Mouse (Mus musculus): ENCODE measurements around the gene C1qc. TPM values are rescaled to one million over a fixed set of nuclear protein-coding genes. Genes with fewer than 3 reads are reported as not detected.

Gene C1qc
- polyA plus RNA-seq, 1 experiment from 2014 or later = 21.0 TPM

DNA sequence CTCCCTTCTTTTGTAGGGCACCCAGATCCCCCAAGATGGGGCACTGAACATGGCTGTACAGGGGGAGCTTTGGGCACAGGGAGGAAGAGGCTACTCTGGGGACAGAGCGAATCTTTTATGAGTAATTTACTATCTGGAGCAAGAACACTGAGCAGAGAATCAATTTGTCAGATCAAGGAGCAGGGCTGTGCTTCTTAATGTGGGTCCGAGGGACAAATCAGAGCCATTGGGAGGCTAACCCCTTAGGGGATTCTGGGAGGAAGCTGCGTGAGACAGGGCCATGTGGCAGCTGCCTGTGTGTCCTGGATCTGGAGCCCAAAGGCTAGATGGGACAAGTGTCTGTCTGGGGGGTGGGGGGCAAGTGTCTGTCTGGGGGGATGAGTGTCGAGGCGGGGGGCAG is 27.3 kb downstream of the C1qc start:
- Histone ChIP-seq H3K36me3 (ENCODE audit: control insufficient read depth, insufficient read depth) (no peaks in the 10 kb centered on the region), H3K27me3 (ENCODE audit: control insufficient read depth, insufficient read depth, low read length) (peaks cover 40% of the 10 kb centered on the region), H3K9ac (ENCODE audit: low read length) (no peak overlapping the region), H3K27ac (ENCODE audit: low read length) (no peak overlapping the region), H3K4me3 (ENCODE audit: low read length) (no peak overlapping the region), H3K9me3 (replicated peaks; ENCODE audit: control insufficient read depth, low read length) (no peaks in the 10 kb centered on the region), H3K4me1 (ENCODE audit: control insufficient read depth, insufficient read depth, low read length) (no peaks in the 10 kb centered on the region), H3K4me2 (ENCODE audit: low read depth, low read length) (no peak overlapping the region)
- ATAC-seq (replicated peaks; ENCODE audit: extremely low read depth, insufficient read depth, low FRiP score) = no peak
- WGBS = 62% methylated on average over 5 of the region's 5 CpGs

DNA sequence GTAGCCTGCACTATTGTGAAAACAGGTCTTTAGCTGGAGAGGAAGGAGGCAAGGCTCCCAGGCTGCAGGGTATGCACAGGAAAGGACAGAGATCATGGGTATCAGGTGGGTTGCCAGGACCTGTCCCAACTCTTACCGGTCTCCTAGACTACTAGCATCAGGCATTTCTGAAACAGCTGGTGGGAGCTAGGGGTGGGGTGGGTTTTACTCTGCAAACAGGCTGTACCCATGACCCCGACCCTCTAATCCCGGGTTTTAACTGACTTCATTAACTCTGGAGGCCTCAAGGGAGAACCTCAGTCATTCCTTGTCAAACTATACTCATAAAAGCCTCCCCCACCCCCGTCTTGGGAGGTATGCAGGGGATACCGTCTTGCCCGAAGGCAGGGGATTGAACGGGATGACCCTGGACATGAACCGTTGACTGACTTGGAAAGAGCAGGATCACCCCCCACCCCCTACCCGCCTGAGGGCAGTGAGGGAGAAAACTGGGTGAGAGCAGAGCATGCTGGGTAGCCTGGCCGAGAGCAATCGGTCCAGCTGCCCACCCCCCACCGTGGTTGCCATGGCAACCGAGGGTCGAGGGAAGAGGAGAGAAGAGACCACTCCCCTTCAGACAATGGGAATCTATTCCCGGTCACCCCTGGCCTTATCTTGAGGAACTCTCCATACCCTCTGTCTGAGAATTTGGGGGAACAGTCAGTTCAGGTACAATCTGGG is 28.0 kb downstream of the C1qc start:
- Histone ChIP-seq H3K27ac (ENCODE audit: low read length) (no peak overlapping the region), H3K4me3 (ENCODE audit: low read length) (no peak overlapping the region), H3K36me3 (ENCODE audit: control insufficient read depth, insufficient read depth) (no peaks in the 10 kb centered on the region), H3K4me2 (ENCODE audit: low read depth, low read length) (no peak overlapping the region), H3K9ac (ENCODE audit: low read length) (no peak overlapping the region), H3K9me3 (replicated peaks; ENCODE audit: control insufficient read depth, low read length) (no peaks in the 10 kb centered on the region), H3K4me1 (ENCODE audit: control insufficient read depth, insufficient read depth, low read length) (no peaks in the 10 kb centered on the region), H3K27me3 (ENCODE audit: control insufficient read depth, insufficient read depth, low read length) (peaks cover 37% of the 10 kb centered on the region)
- WGBS = 17% methylated on average over 15 of the region's 15 CpGs
- no peak for ATAC-seq (replicated peaks; ENCODE audit: extremely low read depth, insufficient read depth, low FRiP score)

DNA sequence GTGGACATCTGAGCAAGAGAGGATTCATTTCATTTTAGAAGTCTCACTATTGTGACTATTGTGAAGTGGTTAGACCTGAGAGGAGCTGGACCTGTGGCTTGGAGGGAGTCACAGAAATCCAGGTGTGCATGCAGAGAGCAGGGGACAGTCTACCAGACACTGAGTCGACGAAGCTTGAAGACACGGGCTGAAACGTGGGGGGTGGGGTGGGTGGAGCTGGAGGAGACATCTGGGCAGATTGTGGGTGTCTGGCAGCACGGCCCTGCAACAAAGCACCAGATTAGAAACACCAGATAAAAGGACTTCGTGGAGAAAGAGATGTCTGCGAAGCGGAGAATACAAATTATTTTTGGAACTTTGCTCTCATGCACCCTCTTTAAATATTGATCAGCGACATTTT is 29.3 kb downstream of the C1qc start:
- Histone ChIP-seq H3K4me2 (ENCODE audit: low read depth, low read length) (no peak overlapping the region), H3K27me3 (ENCODE audit: control insufficient read depth, insufficient read depth, low read length) (peaks cover 39% of the 10 kb centered on the region), H3K27ac (ENCODE audit: low read length) (no peak overlapping the region), H3K9ac (ENCODE audit: low read length) (no peak overlapping the region), H3K36me3 (ENCODE audit: control insufficient read depth, insufficient read depth) (no peaks in the 10 kb centered on the region), H3K4me1 (ENCODE audit: control insufficient read depth, insufficient read depth, low read length) (no peaks in the 10 kb centered on the region), H3K9me3 (replicated peaks; ENCODE audit: control insufficient read depth, low read length) (no peaks in the 10 kb centered on the region), H3K4me3 (ENCODE audit: low read length) (no peak overlapping the region)
- 20% methylated on average over 9 of the region's 9 CpGs for WGBS
- ATAC-seq (replicated peaks; ENCODE audit: extremely low read depth, insufficient read depth, low FRiP score) = no peak

DNA sequence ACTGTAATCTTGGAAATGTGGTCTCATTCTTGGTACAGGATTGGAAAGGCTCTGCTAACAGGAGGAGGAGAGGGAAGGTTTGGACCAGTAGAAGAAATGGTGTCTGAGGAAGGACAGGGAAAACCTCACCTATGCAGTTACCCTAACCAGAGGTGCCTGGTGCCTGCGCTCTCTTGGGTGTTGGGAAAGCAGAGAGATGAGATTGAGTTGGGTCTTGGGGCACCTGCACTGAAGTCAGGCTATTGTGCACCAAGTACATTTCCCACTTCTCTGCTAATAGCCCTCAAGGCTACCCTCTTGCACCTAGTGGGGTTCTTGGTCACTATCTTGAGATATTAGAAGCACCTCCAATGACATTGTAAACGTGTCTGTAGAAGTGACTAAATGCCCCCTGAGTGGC is 30.5 kb downstream of the C1qc start:
- no peaks in the 10 kb centered on the region for H3K36me3 ChIP-seq (ENCODE audit: control insufficient read depth, insufficient read depth)
- WGBS = 51% methylated on average over 2 of the region's 2 CpGs
- no peak overlapping the region for H3K4me2 ChIP-seq (ENCODE audit: low read depth, low read length)
- no peak for ATAC-seq (replicated peaks; ENCODE audit: extremely low read depth, insufficient read depth, low FRiP score)
- H3K4me1 ChIP-seq (ENCODE audit: control insufficient read depth, insufficient read depth, low read length) = no peaks in the 10 kb centered on the region
- H3K4me3 ChIP-seq (ENCODE audit: low read length) = no peak overlapping the region
- H3K9ac ChIP-seq (ENCODE audit: low read length) = no peak overlapping the region
- no peak overlapping the region for H3K27ac ChIP-seq (ENCODE audit: low read length)
- peaks cover 39% of the 10 kb centered on the region for H3K27me3 ChIP-seq (ENCODE audit: control insufficient read depth, insufficient read depth, low read length)
- H3K9me3 ChIP-seq (replicated peaks; ENCODE audit: control insufficient read depth, low read length) = no peaks in the 10 kb centered on the region

DNA sequence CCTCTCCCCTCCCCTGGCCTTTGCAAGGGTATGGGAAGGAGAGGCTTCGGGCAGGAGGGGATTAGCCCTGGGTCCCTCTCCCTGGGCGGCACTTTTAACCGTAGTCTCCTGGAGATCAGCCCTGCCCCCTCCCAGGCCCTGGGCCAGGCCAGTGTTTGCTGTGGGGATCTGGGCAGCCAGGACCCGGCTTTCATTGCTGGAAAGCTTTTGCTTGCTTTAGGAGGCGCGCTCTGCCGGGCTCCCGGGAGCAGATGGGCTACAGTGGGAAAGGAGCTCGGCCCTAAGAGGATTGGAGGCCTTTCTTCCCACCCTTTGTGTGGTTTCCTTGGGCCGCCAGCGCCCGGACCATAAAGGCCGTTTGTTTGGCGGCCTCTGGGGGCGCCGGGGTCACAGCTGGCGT is 31.1 kb downstream of the C1qc start:
- no peak overlapping the region for H3K4me3 ChIP-seq (ENCODE audit: low read length)
- H3K9ac ChIP-seq (ENCODE audit: low read length) = no peak overlapping the region

DNA sequence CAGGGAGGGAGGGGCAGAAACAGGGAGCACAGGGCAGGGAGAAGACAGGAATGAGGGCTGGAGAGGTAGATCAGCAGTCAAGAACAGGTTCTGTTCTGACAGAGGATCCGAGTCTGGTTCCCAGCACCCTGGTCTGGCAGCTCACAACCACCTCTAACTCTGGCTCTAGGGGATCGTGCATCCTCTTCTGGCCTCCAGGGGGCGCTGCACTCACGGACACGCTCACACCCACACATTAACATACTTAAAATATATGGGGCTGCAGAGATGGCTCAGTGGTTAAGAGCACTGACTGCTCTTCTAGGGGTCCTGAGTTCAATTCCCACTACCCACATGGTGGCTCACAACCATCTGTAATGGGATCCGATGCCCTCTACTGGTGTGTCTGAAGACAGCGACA is 32.8 kb downstream of the C1qc start:
- 80% methylated on average over 7 of the region's 7 CpGs for WGBS
- Histone ChIP-seq H3K4me2 (ENCODE audit: low read depth, low read length) (no peak overlapping the region), H3K27me3 (ENCODE audit: control insufficient read depth, insufficient read depth, low read length) (peaks cover 43% of the 10 kb centered on the region), H3K9me3 (replicated peaks; ENCODE audit: control insufficient read depth, low read length) (no peaks in the 10 kb centered on the region), H3K4me1 (ENCODE audit: control insufficient read depth, insufficient read depth, low read length) (no peaks in the 10 kb centered on the region), H3K4me3 (ENCODE audit: low read length) (no peak overlapping the region), H3K36me3 (ENCODE audit: control insufficient read depth, insufficient read depth) (no peaks in the 10 kb centered on the region), H3K27ac (ENCODE audit: low read length) (no peak overlapping the region), H3K9ac (ENCODE audit: low read length) (no peak overlapping the region)
- ATAC-seq (replicated peaks; ENCODE audit: extremely low read depth, insufficient read depth, low FRiP score) = no peak

More for the DNA sequence above, 31.1 kb downstream of the C1qc start:
- H3K4me2 ChIP-seq (ENCODE audit: low read depth, low read length) = no peak overlapping the region
- H3K9me3 ChIP-seq (replicated peaks; ENCODE audit: control insufficient read depth, low read length) = no peaks in the 10 kb centered on the region
- peaks cover 39% of the 10 kb centered on the region for H3K27me3 ChIP-seq (ENCODE audit: control insufficient read depth, insufficient read depth, low read length)
- no peak overlapping the region for H3K27ac ChIP-seq (ENCODE audit: low read length)
- no peaks in the 10 kb centered on the region for H3K4me1 ChIP-seq (ENCODE audit: control insufficient read depth, insufficient read depth, low read length)
- H3K36me3 ChIP-seq (ENCODE audit: control insufficient read depth, insufficient read depth) = no peaks in the 10 kb centered on the region
- ATAC-seq (replicated peaks; ENCODE audit: extremely low read depth, insufficient read depth, low FRiP score) = no peak
- WGBS = 11% methylated on average over 17 of the region's 17 CpGs

DNA sequence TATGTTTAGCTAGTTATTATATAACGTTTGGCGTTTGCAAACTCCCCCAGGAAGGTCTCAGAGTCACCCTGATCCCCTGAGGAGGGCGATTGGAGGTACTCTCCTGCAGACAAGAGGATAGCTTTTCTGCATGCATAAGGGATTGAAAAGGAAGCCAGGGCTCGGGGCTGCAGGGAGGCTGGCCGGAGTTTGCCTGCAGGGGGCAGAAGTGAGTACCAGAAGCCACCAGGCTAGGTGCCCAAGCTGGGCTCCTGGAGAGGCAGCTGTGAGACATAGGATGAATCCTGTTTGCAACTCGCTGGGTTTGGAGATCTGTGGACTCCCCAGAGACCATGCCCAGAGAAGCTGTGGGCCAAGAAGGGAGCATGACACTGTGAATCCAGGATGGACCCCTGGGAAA is 37.8 kb downstream of the C1qc start:
- WGBS = 27% methylated on average over 6 of the region's 6 CpGs
- Histone ChIP-seq H3K4me3 (ENCODE audit: low read length) (no peak overlapping the region), H3K9ac (ENCODE audit: low read length) (no peak overlapping the region), H3K27ac (ENCODE audit: low read length) (no peak overlapping the region), H3K9me3 (replicated peaks; ENCODE audit: control insufficient read depth, low read length) (no peaks in the 10 kb centered on the region), H3K4me1 (ENCODE audit: control insufficient read depth, insufficient read depth, low read length) (no peaks in the 10 kb centered on the region), H3K27me3 (ENCODE audit: control insufficient read depth, insufficient read depth, low read length) (peaks cover 11% of the 10 kb centered on the region), H3K4me2 (ENCODE audit: low read depth, low read length) (no peak overlapping the region), H3K36me3 (ENCODE audit: control insufficient read depth, insufficient read depth) (no peaks in the 10 kb centered on the region)
- ATAC-seq (replicated peaks; ENCODE audit: extremely low read depth, insufficient read depth, low FRiP score) = no peak

DNA sequence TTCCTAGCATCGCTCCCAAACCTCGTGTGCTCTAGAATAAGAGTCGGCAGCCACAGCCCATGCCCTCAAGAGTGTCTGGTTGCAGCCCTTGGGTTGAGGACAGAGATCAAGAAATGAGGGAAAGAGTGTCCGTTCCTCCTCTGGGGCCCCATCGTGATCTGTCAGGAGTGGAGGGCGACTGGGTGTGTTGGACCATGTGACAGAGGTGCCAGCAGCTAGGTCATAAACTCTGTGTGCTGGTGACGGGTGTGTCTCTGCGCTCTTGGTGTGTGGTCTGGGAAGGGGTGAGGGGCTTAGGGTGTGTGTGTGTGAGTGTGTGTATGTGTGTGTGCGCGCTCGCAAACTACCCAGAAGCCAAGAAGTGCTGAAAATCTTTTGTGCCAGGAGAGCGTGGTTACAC is 39.9 kb downstream of the C1qc start:
- Histone ChIP-seq H3K27me3 (ENCODE audit: control insufficient read depth, insufficient read depth, low read length) (peaks cover 8% of the 10 kb centered on the region; the same call in 1 of the 2 replicates), H3K36me3 (ENCODE audit: control insufficient read depth, insufficient read depth) (no peaks in the 10 kb centered on the region), H3K27ac (ENCODE audit: low read length) (no peak overlapping the region), H3K4me1 (ENCODE audit: control insufficient read depth, insufficient read depth, low read length) (no peaks in the 10 kb centered on the region), H3K9ac (ENCODE audit: low read length) (no peak overlapping the region), H3K9me3 (replicated peaks; ENCODE audit: control insufficient read depth, low read length) (no peaks in the 10 kb centered on the region), H3K4me2 (ENCODE audit: low read depth, low read length) (no peak overlapping the region), H3K4me3 (ENCODE audit: low read length) (no peak overlapping the region)
- WGBS = 77% methylated on average over 12 of the region's 12 CpGs
- no peak for ATAC-seq (replicated peaks; ENCODE audit: extremely low read depth, insufficient read depth, low FRiP score)

DNA sequence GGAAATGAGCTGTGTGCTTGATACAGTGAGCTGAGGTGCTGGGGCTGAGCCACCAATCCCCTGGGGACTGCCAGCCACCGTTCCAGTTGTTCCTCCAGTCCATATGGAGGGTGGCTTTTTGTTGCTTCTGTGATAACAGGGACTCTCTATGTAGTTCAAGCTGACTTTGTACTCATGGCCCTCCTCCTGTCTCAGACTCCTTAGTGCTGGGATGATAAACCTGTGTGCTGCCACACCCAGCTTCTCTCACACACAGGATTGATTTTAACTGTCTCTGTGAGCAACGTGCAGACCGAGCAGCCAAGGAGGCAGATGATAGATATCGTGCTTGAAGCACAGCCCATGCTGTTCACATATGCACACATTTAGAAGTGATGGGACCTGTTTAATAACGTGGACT is 40.7 kb downstream of the C1qc start:
- no peak overlapping the region for H3K4me3 ChIP-seq (ENCODE audit: low read length)
- WGBS = 52% methylated on average over 5 of the region's 5 CpGs
- no peak overlapping the region for H3K9ac ChIP-seq (ENCODE audit: low read length)
- no peaks in the 10 kb centered on the region for H3K9me3 ChIP-seq (replicated peaks; ENCODE audit: control insufficient read depth, low read length)
- H3K27me3 ChIP-seq (ENCODE audit: control insufficient read depth, insufficient read depth, low read length) = peaks cover 8% of the 10 kb centered on the region; the same call in 1 of the 2 replicates
- no peak for ATAC-seq (replicated peaks; ENCODE audit: extremely low read depth, insufficient read depth, low FRiP score)
- H3K36me3 ChIP-seq (ENCODE audit: control insufficient read depth, insufficient read depth) = no peaks in the 10 kb centered on the region
- no peak overlapping the region for H3K27ac ChIP-seq (ENCODE audit: low read length)
- H3K4me2 ChIP-seq (ENCODE audit: low read depth, low read length) = no peak overlapping the region
- H3K4me1 ChIP-seq (ENCODE audit: control insufficient read depth, insufficient read depth, low read length) = no peaks in the 10 kb centered on the region

All from heart, embryonic 16.5 days (tissue).